Mouse (Mus musculus) heart, embryonic 15.5 days (tissue): ENCODE results near the gene Krt82. TPM values are rescaled to one million over a fixed set of nuclear protein-coding genes. Genes with fewer than 3 reads are reported as not detected.
"Not testable (repeated sequence)": the region's sequence is repeated elsewhere in the genome, so short reads cannot be mapped to it uniquely, and the experiment has no call there.

ENCODE experiments used
- ATAC-seq: fragments of 200-750 bp; cut with Nextera tagmentation; replicated peaks from 2 replicates; pipeline ENCODE4 v1.8.0; 2017; ENCODE audit warnings: low read depth, moderate TSS enrichment; ENCODE audit not compliant: insufficient number of reproducible peaks, insufficient read depth, low FRiP score
- H3K27ac ChIP-seq: fragments of 300-500 bp; sonication (generic); 2 replicates; pipeline ENCODE4 v1.5.1; 2015; ENCODE audit warnings: mild to moderate bottlenecking, inconsistent platforms
- H3K27me3 ChIP-seq: fragments of 300-500 bp; sonication (generic); 2 replicates; pipeline ENCODE4 v1.6.1; 2015; ENCODE audit warnings: inconsistent platforms
- H3K36me3 ChIP-seq: fragments of 300-500 bp; sonication (generic); 2 replicates; pipeline ENCODE4 v1.6.1; 2015; ENCODE audit warnings: mild to moderate bottlenecking, inconsistent platforms
- H3K4me1 ChIP-seq: fragments of 300-500 bp; sonication (generic); replicated peaks from 2 replicates; pipeline ENCODE4 v1.6.1; 2015; ENCODE audit warnings: inconsistent platforms
- H3K4me2 ChIP-seq: fragments of 300-500 bp; sonication (generic); 2 replicates; pipeline ENCODE4 v1.6.1; 2015; ENCODE audit warnings: inconsistent platforms, mild to moderate bottlenecking, moderate library complexity
- H3K4me3 ChIP-seq: fragments of 300-500 bp; sonication (generic); 2 replicates; pipeline ENCODE4 v1.5.1; 2015; ENCODE audit warnings: mild to moderate bottlenecking, inconsistent platforms
- H3K9ac ChIP-seq: fragments of 300-500 bp; sonication (generic); 2 replicates; pipeline ENCODE4 v1.6.1; 2015; ENCODE audit warnings: mild to moderate bottlenecking, inconsistent platforms
- H3K9me3 ChIP-seq: fragments of 300-500 bp; sonication (generic); replicated peaks from 2 replicates; pipeline ENCODE4 v1.6.1; 2016; ENCODE audit warnings: inconsistent platforms
- WGBS: fragments of 180-500 bp; shearing (Covaris S2); methylation state at CpG from one replicate; pipeline ENCODE4 v1.1.7; 2015; ENCODE audit warnings: mixed read lengths; 5-methylcytosine and 5-hydroxymethylcytosine counted together
- polyA plus RNA-seq: library from polyadenylated mRNA; unstranded; fragments of >200 nt; fragmentation: Nextera tagmentation; extraction: Ambion mirVana; gene quantifications from 2 replicates; pipeline ENCODE4 v1.2.1, GENCODE M21; 2015

Gene Krt82
- polyA plus RNA-seq, 1 experiment from 2014 or later: not detected

DNA sequence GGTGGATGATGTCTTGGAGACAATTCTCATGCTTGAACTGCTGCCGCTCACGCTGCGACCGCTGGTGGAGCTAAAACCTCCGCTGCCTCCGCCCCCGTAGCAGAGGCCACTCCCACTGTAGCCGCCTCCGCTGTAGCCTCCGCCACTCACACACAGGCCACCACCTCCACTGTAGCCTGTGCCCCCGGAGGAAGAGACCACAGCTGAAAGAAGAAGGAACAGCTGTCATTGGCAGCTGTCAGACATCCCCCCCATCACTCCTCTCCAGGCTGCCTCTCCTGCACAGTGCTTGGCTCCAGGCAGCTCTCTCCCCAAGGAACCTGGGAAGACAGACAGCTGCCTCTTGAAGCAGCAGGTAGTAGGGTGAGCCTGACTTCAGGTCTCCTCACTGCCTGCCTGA, 2.7 kb upstream of the Krt82 start:
- peaks cover 46% of the 10 kb centered on the region for H3K27me3 ChIP-seq
- H3K4me3 ChIP-seq: no peak overlapping the region
- no peaks in the 10 kb centered on the region for H3K9me3 ChIP-seq
- WGBS: 2% methylated on average over 11 of the region's 11 CpGs
- peak overlapping the region; percentile 13; the same call in 1 of the 2 replicates for H3K4me2 ChIP-seq
- ATAC-seq: no peak
- H3K36me3 ChIP-seq: no peaks in the 10 kb centered on the region
- peaks cover 5% of the 10 kb centered on the region for H3K4me1 ChIP-seq
- H3K27ac ChIP-seq: no peak overlapping the region
- no peak overlapping the region for H3K9ac ChIP-seq

- no peaks in the 10 kb centered on the region for H3K9me3 ChIP-seq
- no peaks in the 10 kb centered on the region for H3K36me3 ChIP-seq
- no peak overlapping the region for H3K27ac ChIP-seq
- no peak overlapping the region for H3K4me3 ChIP-seq
- no peak for ATAC-seq
- H3K4me2 ChIP-seq: no peak overlapping the region
- H3K27me3 ChIP-seq: peaks cover 47% of the 10 kb centered on the region
- H3K4me1 ChIP-seq: peaks cover 5% of the 10 kb centered on the region
- WGBS: 79% methylated on average over 8 of the region's 8 CpGs
- H3K9ac ChIP-seq: no peak overlapping the region
Measured at GRCm38 (mm10) chr15:101552188-101552587, 1.7 kb upstream of the Krt82 start.

GRCm38 (mm10) chr15:101544478-101544877, 6.0 kb downstream of the Krt82 start:
- no peak overlapping the region for H3K4me2 ChIP-seq
- WGBS: 68% methylated on average over 3 of the region's 3 CpGs
- no peak overlapping the region for H3K27ac ChIP-seq
- H3K4me1 ChIP-seq: no peaks in the 10 kb centered on the region
- H3K36me3 ChIP-seq: no peaks in the 10 kb centered on the region
- no peak for ATAC-seq
- no peak overlapping the region for H3K9ac ChIP-seq
- peaks cover 30% of the 10 kb centered on the region for H3K27me3 ChIP-seq
- no peak overlapping the region for H3K4me3 ChIP-seq
- H3K9me3 ChIP-seq: no peaks in the 10 kb centered on the region

DNA sequence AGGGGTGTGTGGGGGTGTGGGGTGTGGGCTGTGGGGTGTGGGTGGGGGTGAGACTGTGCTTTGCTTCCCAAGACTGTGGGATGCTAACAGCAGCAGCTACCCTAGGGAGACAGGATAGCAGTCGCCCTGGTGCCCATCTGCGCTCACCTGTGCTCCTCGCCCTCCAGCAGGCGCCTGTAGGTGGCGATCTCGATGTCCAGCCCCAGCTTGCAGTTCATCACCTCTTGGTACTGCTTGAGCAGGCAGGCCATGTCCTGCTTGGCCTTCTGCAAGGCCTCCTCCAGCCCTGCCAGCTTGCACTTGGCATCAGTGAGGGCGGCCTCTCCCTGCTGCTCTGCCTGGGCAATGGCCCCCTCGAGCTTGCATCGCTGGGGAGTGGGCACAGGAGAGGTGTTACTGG, 7.9 kb downstream of the Krt82 start:
- Histone ChIP-seq H3K36me3 (no peaks in the 10 kb centered on the region), H3K9me3 (no peaks in the 10 kb centered on the region), H3K4me3 (no peak overlapping the region), H3K27me3 (peaks cover 17% of the 10 kb centered on the region), H3K27ac (no peak overlapping the region), H3K4me2 (no peak overlapping the region), H3K9ac (no peak overlapping the region), H3K4me1 (no peaks in the 10 kb centered on the region)
- 56% methylated on average over 9 of the region's 9 CpGs for whole genome bisulfite sequencing
- no peak for ATAC-seq

DNA sequence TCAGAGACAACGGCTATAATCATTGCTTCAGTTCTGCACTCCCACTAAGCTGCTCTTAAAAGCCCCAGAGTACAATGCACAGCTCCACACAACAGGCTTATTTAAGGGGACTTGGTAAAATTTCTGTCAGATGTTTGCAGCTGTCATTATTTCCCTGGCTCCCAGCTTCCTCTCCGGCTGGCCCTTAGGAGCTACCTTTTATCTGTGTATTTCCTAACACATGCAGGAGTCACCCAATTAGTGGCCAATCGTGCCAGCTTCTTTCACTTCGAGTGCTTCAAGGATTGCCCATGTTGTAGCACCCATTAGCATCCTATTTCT, 11.9 kb downstream of the Krt82 start:
- Histone ChIP-seq H3K4me3 (no peak overlapping the region), H3K9ac (no peak overlapping the region), H3K36me3 (no peaks in the 10 kb centered on the region), H3K27me3 (peaks cover 14% of the 10 kb centered on the region), H3K9me3 (no peaks in the 10 kb centered on the region), H3K4me1 (no peaks in the 10 kb centered on the region), H3K4me2 (no peak overlapping the region), H3K27ac (no peak overlapping the region)
- 59% methylated on average over 4 of the region's 4 CpGs for WGBS
- ATAC-seq: no peak

DNA sequence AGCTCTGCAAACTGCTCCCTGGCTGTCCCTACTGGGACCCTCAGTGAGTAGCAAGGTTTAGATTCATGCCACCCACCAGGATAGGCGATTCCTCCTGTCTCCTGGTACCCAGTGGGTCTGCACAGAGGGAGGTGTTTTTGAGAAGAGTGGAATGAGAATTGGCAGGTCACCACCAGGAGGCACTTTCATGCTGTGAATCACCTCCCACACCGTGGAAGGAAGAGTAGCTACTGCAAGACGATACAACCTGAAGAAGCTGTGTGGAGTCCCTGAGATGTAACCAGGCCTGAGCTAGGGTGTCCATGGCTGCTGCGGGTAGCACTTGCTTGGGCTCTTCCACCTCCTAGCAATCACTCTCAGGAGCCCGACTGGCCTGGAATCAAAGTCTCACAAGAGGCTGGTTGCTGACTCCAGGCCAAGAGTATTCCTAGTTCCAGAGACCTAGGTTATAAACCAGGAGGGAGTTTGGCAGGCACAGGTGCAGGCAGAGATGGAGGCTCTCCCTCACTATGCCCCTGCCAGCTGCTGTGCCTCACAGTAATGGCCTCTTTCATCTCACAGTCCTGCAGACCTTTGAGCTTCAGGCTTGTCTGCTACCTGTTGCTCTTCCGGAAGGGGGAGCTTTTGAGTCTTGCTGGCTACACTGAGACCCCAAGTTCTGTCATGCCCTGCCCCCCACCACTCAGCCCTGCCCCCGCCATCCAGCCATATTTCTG, 12.4 kb downstream of the Krt82 start:
- Histone ChIP-seq H3K27ac (no peak overlapping the region), H3K4me3 (no peak overlapping the region), H3K27me3 (peaks cover 14% of the 10 kb centered on the region)

DNA sequence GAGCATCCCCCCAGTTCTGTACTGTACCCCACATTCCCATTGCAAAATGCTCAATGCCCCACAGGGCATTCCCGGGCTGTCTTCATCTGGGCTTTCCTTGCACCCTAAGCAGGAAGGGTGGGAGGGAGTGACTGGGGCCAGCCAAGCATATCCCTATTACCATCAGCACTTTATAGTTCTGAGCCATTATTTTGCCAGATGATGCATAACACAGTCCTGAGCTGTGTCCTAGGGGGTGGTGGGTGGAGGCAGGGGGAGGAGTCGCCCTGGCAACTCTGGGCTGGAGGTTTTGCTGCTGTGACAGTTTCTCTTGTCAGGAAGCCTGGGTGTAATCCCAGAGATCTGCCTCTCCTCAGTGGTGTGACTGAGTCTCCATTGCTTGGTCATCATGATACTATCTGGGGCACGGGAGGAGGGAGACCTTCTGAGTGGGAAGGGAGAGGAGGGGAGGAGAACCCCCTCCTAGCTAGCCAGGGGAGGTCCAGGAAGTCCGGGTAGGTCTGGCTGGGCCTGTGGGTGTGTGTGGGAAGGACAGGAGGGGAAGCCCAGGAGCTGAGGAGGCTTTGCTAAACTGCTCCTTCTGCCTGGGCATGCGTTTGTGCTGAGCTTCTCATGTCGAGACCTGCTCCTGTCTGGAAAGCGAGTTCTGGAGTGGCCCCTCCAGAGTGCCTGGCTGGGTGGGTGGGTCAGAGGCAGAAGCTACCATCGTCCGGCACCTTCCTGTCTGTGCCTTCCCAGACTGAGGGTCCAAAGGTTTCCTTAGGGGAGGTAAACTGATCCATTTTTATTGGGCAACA, 14.2 kb downstream of the Krt82 start:
- no peak overlapping the region for H3K4me2 ChIP-seq
- peaks cover 11% of the 10 kb centered on the region for H3K27me3 ChIP-seq
- H3K9ac ChIP-seq: no peak overlapping the region
- no peaks in the 10 kb centered on the region for H3K9me3 ChIP-seq
- H3K27ac ChIP-seq: no peak overlapping the region
- H3K4me3 ChIP-seq: no peak overlapping the region
- no peak for ATAC-seq
- H3K4me1 ChIP-seq: no peaks in the 10 kb centered on the region
- no peaks in the 10 kb centered on the region for H3K36me3 ChIP-seq
- 47% methylated on average over 9 of the region's 9 CpGs for WGBS

More for the DNA sequence above, 12.4 kb downstream of the Krt82 start:
- Histone ChIP-seq H3K9me3 (no peaks in the 10 kb centered on the region), H3K36me3 (no peaks in the 10 kb centered on the region), H3K4me1 (no peaks in the 10 kb centered on the region), H3K9ac (no peak overlapping the region), H3K4me2 (no peak overlapping the region)
- no peak for ATAC-seq
- WGBS: 26% methylated on average over 7 of the region's 7 CpGs

DNA sequence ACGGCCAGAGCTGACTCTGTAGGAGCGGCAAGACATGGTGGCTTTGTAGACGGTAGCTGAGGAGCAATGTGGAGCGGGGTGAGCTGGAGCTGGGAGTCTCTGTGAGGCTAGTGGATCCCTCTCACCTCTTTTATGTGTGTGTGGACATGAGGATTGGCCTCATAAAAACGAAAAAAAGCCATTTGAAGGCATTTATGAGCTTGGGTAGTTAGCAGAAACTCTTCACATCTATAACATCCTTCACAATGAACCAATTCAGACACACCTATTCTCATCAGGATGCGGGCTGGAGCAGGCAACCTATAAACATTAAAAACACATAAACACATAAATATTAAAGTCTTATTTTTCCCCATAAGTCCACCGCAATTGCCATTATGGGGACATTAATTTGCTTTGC, 17.7 kb downstream of the Krt82 start, which contains the start of gene Krt84:
TSS of gene Krt84 (minus strand) at position 101 of the 400 bp plus-strand sequence.
- ATAC-seq: no peak
- 76% methylated on average over 7 of the region's 7 CpGs for WGBS
- no peaks in the 10 kb centered on the region for H3K9me3 ChIP-seq
- H3K36me3 ChIP-seq: no peaks in the 10 kb centered on the region
- no peak within 1 kb of the TSS for H3K27ac ChIP-seq
- no peak within 1 kb of the TSS for H3K4me2 ChIP-seq
- no peak within 1 kb of the TSS for H3K9ac ChIP-seq
- peaks cover 18% of the 10 kb centered on the region; the same call in 1 of the 2 replicates for H3K27me3 ChIP-seq
- no peak within 1 kb of the TSS for H3K4me3 ChIP-seq
- no peaks in the 10 kb centered on the region for H3K4me1 ChIP-seq

- no peak for ATAC-seq
- 63% methylated on average over 4 of the region's 4 CpGs for WGBS
- no peak overlapping the region for H3K9ac ChIP-seq
- no peaks in the 10 kb centered on the region for H3K9me3 ChIP-seq
- H3K4me1 ChIP-seq: no peaks in the 10 kb centered on the region
- no peaks in the 10 kb centered on the region for H3K36me3 ChIP-seq
- no peak overlapping the region for H3K27ac ChIP-seq
- no peak overlapping the region for H3K4me2 ChIP-seq
- H3K27me3 ChIP-seq: peaks cover 39% of the 10 kb centered on the region
- H3K4me3 ChIP-seq: no peak overlapping the region
Measured at GRCm38 (mm10) chr15:101522556-101523232, 27.8 kb downstream of the Krt82 start.

DNA sequence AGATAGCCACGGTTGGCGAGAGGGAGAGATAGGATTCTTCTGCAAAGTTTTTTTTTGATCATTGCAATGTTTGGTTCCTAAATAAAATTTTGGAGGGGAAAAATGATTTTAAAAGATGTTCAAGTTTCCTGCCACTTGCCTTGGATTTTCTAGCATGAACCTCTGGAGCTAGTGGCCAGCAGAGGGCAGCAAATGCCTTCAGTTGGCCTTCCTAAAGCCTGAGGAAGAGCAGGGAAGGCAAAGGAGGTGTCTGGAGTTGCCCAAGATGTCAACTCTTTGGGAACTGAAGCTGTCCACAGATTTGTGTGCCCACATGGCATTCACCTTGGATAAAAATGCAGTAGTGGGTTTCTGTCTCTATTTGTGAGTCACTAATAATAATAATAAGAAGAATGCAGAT, 30.7 kb downstream of the Krt82 start:
- Histone ChIP-seq H3K9ac (no peak overlapping the region), H3K27ac (no peak overlapping the region), H3K9me3 (no peaks in the 10 kb centered on the region), H3K27me3 (peaks cover 22% of the 10 kb centered on the region), H3K4me2 (no peak overlapping the region), H3K4me1 (no peaks in the 10 kb centered on the region), H3K4me3 (no peak overlapping the region), H3K36me3 (no peaks in the 10 kb centered on the region)
- ATAC-seq: no peak
- WGBS: 10% methylated on average over 2 of the region's 2 CpGs

GRCm38 (mm10) chr15:101517161-101517560, 33.3 kb downstream of the Krt82 start, which contains the start of gene Gm49425:
Gene Gm49425, minus strand, starts transcription at chr15:101517261.
- H3K4me2 ChIP-seq, H3K36me3 ChIP-seq, H3K27ac ChIP-seq, H3K4me1 ChIP-seq, H3K4me3 ChIP-seq, H3K9me3 ChIP-seq, H3K9ac ChIP-seq, ATAC-seq: not testable (repeated sequence)
- H3K27me3 ChIP-seq: peaks cover 15% of the 10 kb centered on the region
- WGBS: 55% methylated on average over 2 of the region's 2 CpGs
